Mouse (Mus musculus): ENCODE results near the gene Rnf121.

GRCm38 (mm10) chr7:102076714-102077296 is 11.5 kb upstream of the Rnf121 start:
- TF ChIP-seq CTCF (IDR thresholded peaks at IDR 0.05) (peak; percentile 75), POLR2A (IDR thresholded peaks at IDR 0.05; ENCODE audit: insufficient read depth, low read depth, low read length) (no peak)
